Mouse (Mus musculus): ENCODE measurements around the gene Cd200r1.

- no peak for TF ChIP-seq POLR2AphosphoS2 (IDR thresholded peaks at IDR 0.05; ENCODE audit: insufficient read length, low read depth)
- TF ChIP-seq MAX (IDR thresholded peaks at IDR 0.05; ENCODE audit: low read depth), result no peak
- TF ChIP-seq POLR2A (IDR thresholded peaks at IDR 0.05; ENCODE audit: insufficient read length, low read depth), result no peak
- TF ChIP-seq SRF (IDR thresholded peaks at IDR 0.05; ENCODE audit: control insufficient read depth, insufficient read length, low read depth), result no peak
- TF ChIP-seq E2F4 (IDR thresholded peaks at IDR 0.05; ENCODE audit: insufficient read depth), result no peak
- no peak for TF ChIP-seq CEBPB (IDR thresholded peaks at IDR 0.05; ENCODE audit: insufficient read depth, poor library complexity, severe bottlenecking)
- no peak for TF ChIP-seq MYOG (IDR thresholded peaks at IDR 0.05; ENCODE audit: control insufficient read depth in 1 of 3, insufficient read depth in 1 of 3, insufficient read length in 2 of 3, low read depth in 2 of 3)
- TF ChIP-seq USF1 (IDR thresholded peaks at IDR 0.05; ENCODE audit: low read depth), result no peak
- TF ChIP-seq MYOD1 (IDR thresholded peaks at IDR 0.05; ENCODE audit: control insufficient read depth in 1 of 3, insufficient read length in 2 of 3, low read depth in 2 of 3), result no peak
- no peak for TF ChIP-seq TCF12 (IDR thresholded peaks at IDR 0.05; ENCODE audit: insufficient read depth, poor library complexity, severe bottlenecking)
- TF ChIP-seq TCF3 (IDR thresholded peaks at IDR 0.05; ENCODE audit: insufficient read length, low read depth), result no peak
- TF ChIP-seq REST (IDR thresholded peaks at IDR 0.05; ENCODE audit: insufficient read depth, insufficient read length), result no peak
Measured at GRCm38 (mm10) chr16:44772577-44772976, 7.0 kb downstream of the Cd200r1 start.

All from myocyte (in vitro differentiated cells).